Mouse (Mus musculus) lung, postnatal 0 days (tissue): Measurements from ENCODE around the gene Cpne5. TPM values are rescaled to one million over a fixed set of nuclear protein-coding genes. Genes with fewer than 3 reads are reported as not detected.

Experiments
- ATAC-seq: fragments of 200-750 bp; cut with Nextera tagmentation; 2 replicates; pipeline ENCODE4 v1.8.0; 2017; ENCODE audit warnings: moderate library complexity
- DNase-seq: peaks from one replicate; pipeline ENCODE4 v3.0.0-alpha.2; 2016; ENCODE audit warnings: low spot score
- H3K27ac ChIP-seq: fragments of 300-500 bp; sonication (generic); 2 replicates; pipeline ENCODE4 v1.5.1; 2014; ENCODE audit warnings: antibody characterized with exemption, mild to moderate bottlenecking, low read length, mixed read lengths
- H3K27me3 ChIP-seq: fragments of 300-500 bp; sonication (generic); replicated peaks from 2 replicates; pipeline ENCODE4 v1.6.1; 2014; ENCODE audit warnings: low read length, mixed read lengths; ENCODE audit not compliant: insufficient read depth
- H3K36me3 ChIP-seq: fragments of 300-500 bp; sonication (generic); 2 replicates; pipeline ENCODE4 v1.6.1; 2014; ENCODE audit warnings: low read length, mixed read lengths; ENCODE audit not compliant: insufficient read depth
- H3K4me1 ChIP-seq: fragments of 300-500 bp; sonication (generic); 2 replicates; pipeline ENCODE4 v1.6.1; 2014; ENCODE audit warnings: antibody characterized with exemption, low read depth, low read length, mixed read lengths; ENCODE audit not compliant: insufficient read depth
- H3K4me2 ChIP-seq: fragments of 300-500 bp; sonication (generic); replicated peaks from 2 replicates; pipeline ENCODE4 v1.6.1; 2014; ENCODE audit warnings: low read depth, mild to moderate bottlenecking, low read length, moderate library complexity, mixed read lengths
- H3K4me3 ChIP-seq: fragments of 300-500 bp; sonication (generic); 2 replicates; pipeline ENCODE4 v1.5.1; 2014; ENCODE audit warnings: low read depth, low read length
- H3K9ac ChIP-seq: fragments of 300-500 bp; sonication (generic); replicated peaks from 2 replicates; pipeline ENCODE4 v1.6.1; 2014; ENCODE audit warnings: low read depth, mild to moderate bottlenecking
- H3K9me3 ChIP-seq: fragments of 300-500 bp; sonication (generic); 2 replicates; pipeline ENCODE4 v1.6.1; 2016; ENCODE audit warnings: low read length, mixed read lengths
- CTCF ChIP-seq: IDR thresholded peaks from 2 replicates; pipeline ENCODE4 v1.5.1; 2016; ENCODE audit warnings: antibody characterized with exemption, mild to moderate bottlenecking
- EP300 ChIP-seq: IDR thresholded peaks from 2 replicates; pipeline ENCODE4 v1.6.1; 2016; ENCODE audit warnings: antibody characterized with exemption, mild to moderate bottlenecking, control low read depth
- WGBS: fragments of 180-500 bp; shearing (Covaris S2); extraction: QIAGEN DNeasy Blood & Tissue Kit; methylation state at CpG from one replicate; pipeline ENCODE4 v1.1.7; 2014; 5-methylcytosine and 5-hydroxymethylcytosine counted together
- polyA plus RNA-seq: library from polyadenylated mRNA; unstranded; fragments of >200 nt; fragmentation: Nextera tagmentation; extraction: Ambion mirVana; gene quantifications from 2 replicates; pipeline ENCODE4 v1.2.1, GENCODE M21; 2015

Cpne5 gene
- polyA plus RNA-seq, 1 experiment from 2014 or later = 0.57 TPM

GRCm38 (mm10) chr17:29188989-29189388, 49.0 kb downstream of the Cpne5 start:
- H3K4me3 ChIP-seq = no peak overlapping the region
- no peak overlapping the region for H3K9ac ChIP-seq
- H3K27me3 ChIP-seq = no peaks in the 10 kb centered on the region
- 10% methylated on average over 9 of the region's 12 CpGs for WGBS
- H3K36me3 ChIP-seq = no peaks in the 10 kb centered on the region
- no peak overlapping the region for H3K27ac ChIP-seq
- no peaks in the 10 kb centered on the region for H3K4me1 ChIP-seq
- ATAC-seq (peak; percentile 57), DNase-seq (peak; percentile 32)
- H3K4me2 ChIP-seq = no peak overlapping the region
- H3K9me3 ChIP-seq = no peaks in the 10 kb centered on the region
- TF ChIP-seq CTCF (no peak), EP300 (no peak)

DNA sequence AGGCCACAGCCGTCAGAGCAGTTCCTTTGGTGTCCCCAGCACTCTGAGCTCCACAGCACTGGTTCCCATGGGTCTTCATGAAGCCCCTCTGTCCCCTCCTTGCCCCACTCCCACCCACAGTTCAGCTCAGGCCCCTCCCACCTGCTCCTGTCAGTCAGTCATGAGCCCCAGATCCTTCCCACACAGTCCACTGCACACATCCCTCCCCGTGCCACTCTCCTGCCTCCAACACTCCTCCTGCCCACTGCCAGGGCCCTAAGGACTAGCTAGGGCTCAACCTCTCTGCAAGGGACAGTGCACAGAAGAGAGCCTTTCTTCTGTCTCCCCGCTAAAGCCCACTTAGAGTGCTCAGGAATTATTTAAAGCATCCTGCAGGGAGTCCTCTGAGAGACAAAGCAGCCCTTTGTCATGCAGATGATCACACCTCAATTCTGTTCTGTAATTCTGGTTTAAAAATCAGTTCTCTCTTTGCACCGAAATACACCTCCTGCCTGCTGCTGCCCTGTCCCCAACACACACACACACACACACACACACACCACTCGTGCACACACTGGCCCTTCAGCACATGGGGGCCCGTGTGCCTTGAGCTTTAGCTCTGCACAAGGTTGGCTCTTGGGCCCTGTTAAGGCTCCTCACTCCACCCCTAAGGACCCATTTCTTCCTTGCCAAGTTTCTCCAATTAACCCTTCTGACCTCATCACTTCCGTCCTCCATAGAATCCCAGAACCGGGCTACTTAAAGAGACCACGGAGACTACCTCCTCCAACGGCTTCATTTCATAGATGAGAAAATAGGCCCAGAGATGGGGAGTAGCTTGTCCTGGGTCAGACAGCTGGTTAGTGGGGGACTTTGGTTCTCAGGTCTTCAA, 50.7 kb downstream of the Cpne5 start:
- Histone ChIP-seq H3K27me3 (no peaks in the 10 kb centered on the region), H3K4me1 (no peaks in the 10 kb centered on the region), H3K9ac (no peak overlapping the region), H3K4me2 (no peak overlapping the region), H3K27ac (no peak overlapping the region), H3K36me3 (no peaks in the 10 kb centered on the region), H3K9me3 (no peaks in the 10 kb centered on the region), H3K4me3 (no peak overlapping the region)
- ATAC-seq (no peak), DNase-seq (no peak)
- TF ChIP-seq CTCF (no peak), EP300 (no peak)
- 27% methylated on average over 10 of the region's 10 CpGs for WGBS

- Histone ChIP-seq H3K27me3 (no peaks in the 10 kb centered on the region), H3K9me3 (no peaks in the 10 kb centered on the region), H3K4me1 (0 out of 2 replicates have a peak, but pooled peaks cover 2% of the 10 kb centered on the region), H3K27ac (no peak overlapping the region), H3K4me3 (no peak overlapping the region), H3K36me3 (no peaks in the 10 kb centered on the region), H3K9ac (no peak overlapping the region), H3K4me2 (no peak overlapping the region)
- no peak for ATAC-seq
- DNase-seq = no peak
- TF ChIP-seq CTCF (no peak), EP300 (no peak)
- WGBS = 35% methylated on average over 6 of the region's 7 CpGs
These were observed 52.5 kb downstream of the Cpne5 start for GRCm38 (mm10) chr17:29185376-29186046.

- Histone ChIP-seq H3K9ac (no peak overlapping the region), H3K4me3 (no peak overlapping the region), H3K27me3 (no peaks in the 10 kb centered on the region), H3K36me3 (no peaks in the 10 kb centered on the region), H3K4me1 (0 out of 2 replicates have a peak, but pooled peaks cover 2% of the 10 kb centered on the region), H3K4me2 (no peak overlapping the region), H3K9me3 (no peaks in the 10 kb centered on the region), H3K27ac (no peak overlapping the region)
- ATAC-seq = no peak
- 60% methylated on average over 11 of the region's 11 CpGs for WGBS
- no peak for DNase-seq
- TF ChIP-seq CTCF (no peak), EP300 (no peak)
These were observed 54.8 kb downstream of the Cpne5 start for GRCm38 (mm10) chr17:29183162-29183561.

- no peak for ATAC-seq
- no peaks in the 10 kb centered on the region for H3K9me3 ChIP-seq
- H3K27me3 ChIP-seq = no peaks in the 10 kb centered on the region
- H3K4me2 ChIP-seq = no peak overlapping the region
- no peak for DNase-seq
- H3K36me3 ChIP-seq = no peaks in the 10 kb centered on the region
- no peak overlapping the region for H3K27ac ChIP-seq
- H3K4me1 ChIP-seq = 0 out of 2 replicates have a peak, but pooled peaks cover 2% of the 10 kb centered on the region
- no peak overlapping the region for H3K9ac ChIP-seq
- 77% methylated on average over 5 of the region's 5 CpGs for WGBS
- TF ChIP-seq EP300 (no peak), CTCF (no peak)
- no peak overlapping the region for H3K4me3 ChIP-seq
These were observed 56.2 kb downstream of the Cpne5 start for GRCm38 (mm10) chr17:29181751-29182150.

GRCm38 (mm10) chr17:29180406-29181127, 57.4 kb downstream of the Cpne5 start:
- peak; percentile 43 for ATAC-seq
- no peaks in the 10 kb centered on the region for H3K27me3 ChIP-seq
- no peak overlapping the region for H3K27ac ChIP-seq
- H3K4me3 ChIP-seq = no peak overlapping the region
- no peak for TF ChIP-seq CTCF
- peak; percentile 45; the same call in 1 of the 2 replicates for TF ChIP-seq EP300
- H3K4me1 ChIP-seq = 0 out of 2 replicates have a peak, but pooled peaks cover 2% of the 10 kb centered on the region
- DNase-seq = peak; percentile 55
- H3K9me3 ChIP-seq = no peaks in the 10 kb centered on the region
- H3K9ac ChIP-seq = no peak overlapping the region
- H3K36me3 ChIP-seq = no peaks in the 10 kb centered on the region
- WGBS = 20% methylated on average over 4 of the region's 4 CpGs
- H3K4me2 ChIP-seq = no peak overlapping the region
